Mouse (Mus musculus): ENCODE data around the gene Adm.

DNA sequence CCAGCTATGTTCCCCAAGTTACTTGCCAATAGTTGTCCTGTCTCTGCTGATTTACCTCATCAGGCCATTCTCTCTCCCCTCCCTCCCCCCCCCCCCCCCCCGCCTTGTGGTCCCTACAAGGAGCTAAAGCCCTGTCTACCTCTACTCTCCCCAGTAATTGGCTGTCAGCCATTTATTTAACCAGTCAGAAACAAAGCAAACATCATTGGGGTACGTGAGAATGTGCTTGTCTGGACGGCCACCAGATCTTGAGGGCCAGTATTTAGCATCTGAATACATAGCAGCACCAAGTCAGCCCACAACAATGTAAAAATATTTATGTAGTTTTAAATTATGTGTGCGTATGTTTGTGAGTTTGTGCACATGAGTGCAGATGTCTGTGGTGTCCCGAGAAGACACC is 39.1 kb downstream of the Adm start:
- TF ChIP-seq CTCF (IDR thresholded peaks at IDR 0.05; ENCODE audit: control insufficient read depth, insufficient read depth, low read length) (no peak), POLR2A (IDR thresholded peaks at IDR 0.05; ENCODE audit: borderline replicate concordance, control insufficient read depth, low read depth, low read length) (no peak)
